Mouse (Mus musculus): Measurements from ENCODE around the gene Capn5. TPM values are rescaled to one million over a fixed set of nuclear protein-coding genes. Genes with fewer than 3 reads are reported as not detected.

Capn5 gene
- total and polyA plus RNA-seq, 2 experiments from 2014 or later: 22.6 to 39.2 TPM

DNA sequence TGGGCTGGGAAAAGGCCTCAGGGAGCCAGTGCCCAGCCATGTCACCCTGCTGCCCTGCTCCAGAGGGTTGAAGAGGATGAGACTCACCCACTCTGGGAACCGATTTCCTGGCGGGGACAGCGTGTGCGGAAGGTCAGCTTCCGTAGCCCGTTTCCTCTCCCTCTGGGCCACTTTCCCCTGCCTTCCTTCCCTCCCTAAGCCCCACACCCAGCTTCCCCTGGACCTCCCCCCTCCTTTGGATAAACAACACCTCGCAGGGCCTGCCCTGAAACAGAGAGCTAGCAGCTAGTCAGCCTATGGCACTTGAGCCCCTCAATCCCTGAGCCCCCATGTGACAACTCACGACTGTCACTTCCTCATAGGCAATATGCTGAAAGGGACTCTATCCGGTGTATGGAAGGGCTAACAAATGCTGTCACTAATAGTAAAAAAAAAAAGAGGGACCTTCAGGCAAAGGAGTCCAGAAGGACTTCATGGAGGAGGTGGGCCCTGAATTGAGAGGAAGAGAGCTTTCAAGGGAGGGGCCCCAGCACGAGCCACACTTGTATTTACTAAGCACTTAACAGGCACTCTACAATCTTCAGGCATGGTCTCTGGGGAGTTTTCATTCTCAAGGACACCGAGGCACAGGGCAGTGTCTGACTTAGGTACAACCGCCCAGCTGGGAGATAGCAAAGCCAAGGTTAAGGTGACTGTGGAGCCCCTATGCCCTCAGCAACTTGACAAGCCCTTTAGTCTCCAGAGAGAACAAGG is 93.4 kb downstream of the Capn5 start:
- DNase-seq (no peak), ATAC-seq (no peak)
- Histone ChIP-seq H3K9ac (no peak overlapping the region), H3K36me3 (ENCODE audit: insufficient read depth) (no peaks in the 10 kb centered on the region; the same call in 1 of the 2 replicates), H3K4me1 (ENCODE audit: insufficient read depth) (no peaks in the 10 kb centered on the region), H3K9me3 (ENCODE audit: low read length) (no peaks in the 10 kb centered on the region), H3K27ac (ENCODE audit: low read depth, low read length) (no peak overlapping the region), H3K27me3 (ENCODE audit: insufficient read depth, low read length) (no peaks in the 10 kb centered on the region), H3K4me2 (ENCODE audit: low read depth) (no peak overlapping the region), H3K4me3 (ENCODE audit: low read depth, low read length) (no peak overlapping the region)
- no peak for TF ChIP-seq CTCF (IDR thresholded peaks at IDR 0.05; ENCODE audit: low read depth)
- 73% methylated on average over 12 of the region's 12 CpGs for WGBS

DNA sequence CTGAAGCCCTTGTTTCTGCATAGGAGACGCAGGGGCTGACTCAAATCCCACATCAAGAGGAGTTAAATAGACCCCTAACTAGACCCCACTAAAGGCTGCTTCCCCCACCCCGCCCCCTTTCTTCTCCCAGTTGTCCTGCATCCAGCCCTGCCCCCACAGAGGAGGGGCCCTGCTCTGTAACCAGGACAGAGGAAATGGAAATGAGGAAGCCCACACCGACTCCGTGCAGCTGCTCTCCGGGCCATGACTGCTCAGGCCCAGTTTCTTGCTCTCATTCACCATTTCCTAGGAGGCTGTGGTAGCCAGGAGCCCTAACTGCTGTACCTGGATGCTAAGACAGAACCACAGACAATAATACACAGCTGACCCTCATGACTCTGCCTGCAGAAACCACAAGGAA is 95.7 kb downstream of the Capn5 start:
- ATAC-seq (peak; percentile 40; the same call in 1 of the 2 replicates), DNase-seq (no peak)
- TF ChIP-seq CTCF (IDR thresholded peaks at IDR 0.05; ENCODE audit: low read depth): no peak
- 18% methylated on average over 5 of the region's 5 CpGs for WGBS
- H3K9ac ChIP-seq: no peak overlapping the region
- H3K4me1 ChIP-seq (ENCODE audit: insufficient read depth): no peaks in the 10 kb centered on the region
- no peak overlapping the region for H3K4me2 ChIP-seq (ENCODE audit: low read depth)
- no peaks in the 10 kb centered on the region for H3K9me3 ChIP-seq (ENCODE audit: low read length)
- no peak overlapping the region for H3K27ac ChIP-seq (ENCODE audit: low read depth, low read length)
- no peaks in the 10 kb centered on the region for H3K27me3 ChIP-seq (ENCODE audit: insufficient read depth, low read length)
- peaks cover 13% of the 10 kb centered on the region for H3K36me3 ChIP-seq (ENCODE audit: insufficient read depth)
- no peak overlapping the region for H3K4me3 ChIP-seq (ENCODE audit: low read depth, low read length)

DNA sequence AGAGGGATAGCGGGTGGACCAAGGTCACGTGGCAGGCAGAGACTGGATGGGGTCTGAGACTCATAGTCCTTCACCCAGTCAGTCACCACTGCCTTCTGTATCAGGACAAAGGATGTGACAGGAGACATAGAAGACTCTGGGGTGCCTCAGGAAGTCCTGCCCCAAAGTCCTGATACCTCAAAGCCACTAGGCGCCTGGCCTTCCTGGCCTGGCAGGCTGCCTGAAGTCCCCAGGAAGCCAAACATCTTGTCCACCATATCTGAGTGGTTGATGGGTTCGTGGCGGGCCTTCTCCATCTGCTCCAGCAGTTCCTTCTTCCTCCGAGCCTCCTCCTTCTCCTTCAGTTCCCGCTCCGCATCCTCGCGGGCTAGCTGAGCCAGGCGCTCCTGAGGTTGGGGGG is 100.6 kb downstream of the Capn5 start:
- H3K9ac ChIP-seq: no peak overlapping the region
- no peak overlapping the region for H3K4me2 ChIP-seq (ENCODE audit: low read depth)
- no peaks in the 10 kb centered on the region for H3K4me1 ChIP-seq (ENCODE audit: insufficient read depth)
- no peak for TF ChIP-seq CTCF (IDR thresholded peaks at IDR 0.05; ENCODE audit: low read depth)
- ATAC-seq (no peak), DNase-seq (no peak)
- no peaks in the 10 kb centered on the region for H3K27me3 ChIP-seq (ENCODE audit: insufficient read depth, low read length)
- H3K36me3 ChIP-seq (ENCODE audit: insufficient read depth): peaks cover 20% of the 10 kb centered on the region
- H3K4me3 ChIP-seq (ENCODE audit: low read depth, low read length): no peak overlapping the region
- no peak overlapping the region for H3K27ac ChIP-seq (ENCODE audit: low read depth, low read length)
- no peaks in the 10 kb centered on the region for H3K9me3 ChIP-seq (ENCODE audit: low read length)
- 89% methylated on average over 11 of the region's 11 CpGs for WGBS

DNA sequence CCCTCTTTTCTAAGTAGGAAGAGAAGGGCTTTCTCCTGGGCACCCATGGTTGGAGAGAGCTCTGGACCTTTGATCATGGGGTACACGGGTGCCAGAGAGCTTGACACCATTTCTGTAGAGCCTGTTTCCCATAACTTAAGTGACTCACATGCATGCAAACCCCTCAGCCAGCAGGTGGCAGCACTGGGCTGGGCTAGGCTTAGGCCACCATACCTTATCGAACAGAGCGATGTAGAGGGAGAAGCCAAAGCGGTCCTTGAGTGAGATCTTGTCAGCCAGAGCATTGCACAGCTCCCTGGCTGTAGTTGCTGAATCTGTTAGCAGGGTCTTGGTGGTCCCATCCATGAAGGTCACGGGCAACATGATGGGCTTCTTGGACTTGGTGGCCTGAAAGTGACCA is 106.5 kb downstream of the Capn5 start:
- no peaks in the 10 kb centered on the region for H3K27me3 ChIP-seq (ENCODE audit: insufficient read depth, low read length)
- no peak overlapping the region for H3K9ac ChIP-seq
- peaks cover 13% of the 10 kb centered on the region; the same call in 1 of the 2 replicates for H3K36me3 ChIP-seq (ENCODE audit: insufficient read depth)
- WGBS: 32% methylated on average over 5 of the region's 5 CpGs
- ATAC-seq (peak; percentile 71), DNase-seq (peak; percentile 87)
- no peaks in the 10 kb centered on the region for H3K9me3 ChIP-seq (ENCODE audit: low read length)
- TF ChIP-seq CTCF (IDR thresholded peaks at IDR 0.05; ENCODE audit: low read depth): peak; percentile 97
- H3K4me1 ChIP-seq (ENCODE audit: insufficient read depth): no peaks in the 10 kb centered on the region
- no peak overlapping the region for H3K4me3 ChIP-seq (ENCODE audit: low read depth, low read length)
- no peak overlapping the region for H3K27ac ChIP-seq (ENCODE audit: low read depth, low read length)
- no peak overlapping the region for H3K4me2 ChIP-seq (ENCODE audit: low read depth)

Other genes with a start within 250 kb of the Capn5 start
- 37.4 and 47.3 TPM in 2 replicates for gene Myo7a, start 58.8 kb downstream of the Capn5 start, total RNA-seq (2014; rRNA removed)
- gene Myo7a, start 58.8 kb downstream of the Capn5 start, polyA plus RNA-seq (2015; fragmentation: Nextera tagmentation; extraction: Ambion mirVana): 5.7 and 11.1 TPM in 2 replicates
- gene Omp, start 32.8 kb downstream of the Capn5 start, total RNA-seq (2014; rRNA removed): 0.29 and 0.54 TPM in 2 replicates
- 0.31 and 0.38 TPM in 2 replicates for gene Omp, start 32.8 kb downstream of the Capn5 start, polyA plus RNA-seq (2015; fragmentation: Nextera tagmentation; extraction: Ambion mirVana)
- gene B3gnt6, start 21.2 kb upstream of the Capn5 start, total RNA-seq (2014; rRNA removed): 0.08 and 0.19 TPM in 2 replicates
- 0.26 and 0.63 TPM in 2 replicates for gene B3gnt6, start 21.2 kb upstream of the Capn5 start, polyA plus RNA-seq (2015; fragmentation: Nextera tagmentation; extraction: Ambion mirVana)
- 12.1 TPM in 2 replicates for gene Acer3, start 142.9 kb upstream of the Capn5 start, total RNA-seq (2014; rRNA removed)
- 7.9 and 14.1 TPM in 2 replicates for gene Acer3, start 142.9 kb upstream of the Capn5 start, polyA plus RNA-seq (2015; fragmentation: Nextera tagmentation; extraction: Ambion mirVana)
- 20.2 and 24.8 TPM in 2 replicates for gene Tsku, start 183.1 kb upstream of the Capn5 start, total RNA-seq (2014; rRNA removed)
- gene Tsku, start 183.1 kb upstream of the Capn5 start, polyA plus RNA-seq (2015; fragmentation: Nextera tagmentation; extraction: Ambion mirVana): 5.4 and 6.2 TPM in 2 replicates